Mouse (Mus musculus) spleen, adult 18-20 months (tissue): ENCODE data around the gene Ufsp2.

ENCODE experiments used
- DNase-seq, 2 experiments: peaks; one replicate each; pipeline ENCODE4 v3.0.0; 2022; ENCODE audit warnings: mixed read lengths in 2 of 2

Ufsp2 gene

GRCm38 (mm10) chr8:45975126-45975836 lies at the start of gene Ufsp2, which contains the start of gene 1700029J07Rik:
Ufsp2 (plus strand) TSS chr8:45975528.
1700029J07Rik (minus strand) TSS chr8:45975252.
- DNase-seq = peak; percentile 91 to 97

- peak; percentile 89 to 98 for DNase-seq
Measured at GRCm38 (mm10) chr8:45934582-45935014, 40.7 kb upstream of the Ufsp2 start, which contains the start of gene Ccdc110. Ccdc110 (plus strand) TSS chr8:45934619.

DNA sequence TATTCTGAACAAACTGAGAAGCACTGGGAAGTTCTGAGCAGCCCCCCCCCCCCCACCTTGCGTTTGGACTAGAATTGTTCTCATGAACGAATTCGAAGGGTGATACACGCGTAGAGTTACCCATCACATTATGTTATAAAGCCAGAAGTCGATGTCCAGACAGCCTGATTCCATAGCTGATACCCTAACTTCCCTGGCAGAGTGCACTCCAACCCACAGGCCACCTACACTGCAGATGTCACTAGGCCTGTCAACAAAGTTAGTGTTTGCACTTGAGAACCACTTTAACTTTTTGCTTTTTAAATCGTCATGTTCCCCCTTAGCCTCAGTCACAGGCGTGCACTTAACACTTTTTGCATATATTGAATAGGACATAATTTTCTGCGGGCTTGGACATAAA lies 38.3 kb upstream of the Ufsp2 start:
- no peak for DNase-seq

- no peak for DNase-seq
Measured at GRCm38 (mm10) chr8:45946283-45946682, 29.0 kb upstream of the Ufsp2 start.

GRCm38 (mm10) chr8:45950622-45951021 lies 24.7 kb upstream of the Ufsp2 start:
- DNase-seq = no peak

DNA sequence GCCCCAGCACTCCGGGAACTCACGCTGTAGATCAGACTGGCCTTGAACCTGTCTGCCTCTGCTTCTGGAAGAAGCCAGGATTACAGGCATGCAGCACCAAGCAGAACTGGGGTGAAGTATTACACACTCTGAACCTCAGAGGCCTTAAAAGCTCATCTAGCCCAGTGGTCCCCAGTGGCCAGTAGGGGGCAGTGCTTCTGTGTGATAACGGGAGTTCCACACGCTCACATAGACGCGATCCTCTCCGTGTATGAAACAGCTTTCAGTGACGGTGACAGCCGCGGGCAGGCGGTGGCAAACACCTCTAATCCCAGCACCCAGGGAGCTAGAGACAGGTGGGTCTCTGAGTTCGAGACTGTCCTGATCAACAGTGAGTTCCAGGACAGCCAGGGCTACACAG lies 4.4 kb upstream of the Ufsp2 start:
- peak in 1 of 2 experiments; percentile 11 for DNase-seq

- DNase-seq = no peak
Measured at GRCm38 (mm10) chr8:45973988-45974505, 1.3 kb upstream of the Ufsp2 start.

GRCm38 (mm10) chr8:45975837-45976468 lies 625 bp downstream of the Ufsp2 start:
- DNase-seq = no peak

GRCm38 (mm10) chr8:45986665-45987064 lies 11.3 kb downstream of the Ufsp2 start:
- no peak for DNase-seq

DNA sequence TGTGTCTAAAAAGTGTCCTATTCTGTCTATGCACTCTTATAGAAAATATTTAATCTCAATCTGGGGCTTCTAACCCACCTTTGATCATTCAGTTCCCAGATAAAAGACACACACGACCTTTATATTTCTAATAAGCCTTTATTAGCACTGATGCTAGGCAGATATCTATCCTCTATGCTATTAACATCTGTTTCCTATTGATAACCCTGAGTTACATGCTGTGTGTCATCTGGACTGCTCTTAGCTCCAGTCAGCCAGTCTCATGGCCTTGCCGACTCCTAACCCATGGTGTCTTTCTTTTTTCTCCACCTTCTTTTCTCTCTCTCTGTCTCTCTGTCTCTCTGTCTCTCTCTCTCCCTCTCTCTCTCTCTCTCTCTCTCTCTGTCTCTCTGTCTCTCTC lies 12.9 kb downstream of the Ufsp2 start:
- no peak for DNase-seq

DNA sequence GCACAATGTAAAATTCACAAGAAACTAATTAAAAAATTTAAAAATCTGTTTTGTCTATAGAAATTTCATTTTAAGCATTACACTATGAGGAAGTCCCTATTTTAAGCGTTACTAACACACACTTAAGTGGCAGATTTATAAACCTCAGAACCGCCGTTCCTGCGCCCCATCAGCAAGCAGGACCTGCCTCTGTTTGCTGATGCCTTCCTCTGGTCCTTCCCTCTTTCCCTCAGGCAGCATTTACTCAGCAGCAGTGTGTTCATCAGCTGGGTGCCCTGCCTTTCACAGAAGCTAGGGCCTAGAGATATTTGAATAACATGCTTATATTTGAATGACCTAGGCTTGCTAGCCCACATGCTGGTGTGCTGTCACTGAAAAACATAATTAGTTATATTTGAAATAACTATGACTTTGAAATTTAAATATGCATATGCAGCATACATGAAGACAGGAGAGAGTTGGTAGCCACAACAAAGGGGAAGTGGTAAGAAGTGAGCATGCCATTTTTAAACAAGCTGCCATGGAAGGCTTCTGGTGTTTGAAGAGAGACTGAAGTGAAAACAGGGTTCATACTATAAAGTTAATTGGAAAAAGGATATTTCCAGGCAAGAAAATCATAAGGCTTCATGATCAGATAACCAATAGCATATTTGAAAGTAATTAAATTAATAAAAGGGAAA lies 15.4 kb downstream of the Ufsp2 start:
- DNase-seq = no peak

DNA sequence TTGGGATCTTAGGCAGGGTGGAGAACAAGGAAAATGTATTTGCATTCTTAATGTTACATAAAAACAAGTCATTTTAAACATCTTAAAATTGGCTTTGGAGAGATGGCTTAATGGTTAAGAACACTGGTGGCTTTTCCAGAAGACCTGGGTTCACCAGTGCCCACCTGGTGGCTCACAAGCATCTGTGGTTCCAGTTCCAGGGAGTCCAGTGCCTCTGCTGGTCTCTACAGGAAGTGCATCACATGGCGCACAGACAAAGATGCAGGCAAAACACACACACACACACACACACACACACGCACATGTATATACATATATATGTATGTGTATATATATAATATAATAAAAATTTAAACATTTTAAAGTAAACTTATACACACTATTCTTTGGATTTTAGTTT lies 18.8 kb downstream of the Ufsp2 start:
- DNase-seq = no peak

GRCm38 (mm10) chr8:45995576-45995975 lies 20.2 kb downstream of the Ufsp2 start:
- no peak for DNase-seq

DNA sequence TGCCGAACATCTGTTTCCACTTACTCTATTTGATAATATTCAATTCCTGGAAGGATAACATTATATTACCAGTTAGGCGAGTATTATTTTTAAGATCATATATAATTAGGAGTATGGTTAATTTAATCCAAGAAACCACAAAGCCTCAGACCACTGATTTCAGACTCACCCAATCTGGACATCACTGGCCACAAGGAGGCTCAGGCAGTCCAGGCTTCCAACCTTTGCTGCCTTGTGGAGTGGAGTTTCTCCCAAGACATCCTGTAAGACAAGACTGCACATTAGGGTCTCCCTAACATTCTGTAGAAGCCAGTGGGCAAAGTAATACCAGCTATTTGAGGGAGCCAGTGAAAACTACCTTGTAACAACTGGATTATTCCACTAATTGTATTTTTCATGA lies 22.9 kb downstream of the Ufsp2 start:
- no peak for DNase-seq

DNA sequence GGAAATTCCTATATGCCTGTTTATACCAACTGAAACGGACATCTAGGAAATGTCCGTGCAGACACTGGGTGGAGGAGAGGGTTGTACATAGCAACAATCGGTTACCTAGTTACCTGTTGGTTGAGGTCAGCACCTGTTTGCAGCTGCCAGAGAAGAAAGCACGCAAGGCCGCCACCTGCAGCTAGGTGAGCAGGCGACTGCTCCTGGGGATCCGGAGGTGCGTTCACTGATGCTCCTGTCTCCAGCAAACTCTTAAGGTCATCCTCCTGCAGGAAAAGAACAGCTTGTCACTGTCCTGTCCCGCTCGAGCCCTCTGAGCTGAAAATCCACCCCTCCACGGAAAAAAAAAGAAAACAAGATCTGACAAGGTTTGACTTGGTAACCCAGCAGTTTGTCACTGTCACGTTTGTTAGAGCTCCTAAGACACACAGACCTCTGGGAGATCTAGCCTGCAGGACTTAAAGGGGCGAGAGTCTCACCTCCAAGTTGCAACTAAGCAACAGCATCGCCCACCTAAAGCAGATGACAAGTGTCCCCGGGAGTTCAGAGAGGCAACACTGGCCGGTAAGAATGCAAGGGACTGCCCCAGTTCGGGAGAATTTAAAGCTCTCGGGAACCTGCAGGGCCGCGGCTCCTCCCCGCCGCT lies 23.9 kb downstream of the Ufsp2 start, which contains the start of gene Lrp2bp:
Gene Lrp2bp (plus strand): TSS at position 166 of the 646 bp plus-strand sequence.
- peak; percentile 14 to 31 for DNase-seq

- peak; percentile 97 to 99 for DNase-seq
Measured at GRCm38 (mm10) chr8:45999784-46000705, 24.7 kb downstream of the Ufsp2 start.

DNA sequence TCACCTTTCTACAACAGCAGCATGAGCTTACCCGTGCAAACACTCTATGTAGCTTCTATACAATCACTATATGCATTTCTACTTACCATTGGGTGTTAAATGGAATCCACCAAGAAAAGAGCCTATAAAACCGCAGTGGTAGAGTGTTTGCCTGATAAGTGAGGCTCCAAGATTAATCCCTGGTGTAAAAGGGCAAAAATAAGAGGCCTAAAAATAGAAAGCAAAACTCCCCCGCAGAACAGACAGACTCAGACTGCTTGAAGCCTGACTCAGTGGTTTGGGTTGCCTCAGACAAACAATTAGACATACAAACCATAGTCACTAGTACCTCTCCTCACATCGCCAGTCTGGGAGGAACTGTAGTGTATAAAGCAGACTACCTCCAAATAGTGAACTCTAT lies 30.3 kb downstream of the Ufsp2 start, which contains the start of gene Ankrd37:
Gene Ankrd37 (minus strand): TSS at position 112 of the 400 bp plus-strand sequence.
- no peak for DNase-seq

DNA sequence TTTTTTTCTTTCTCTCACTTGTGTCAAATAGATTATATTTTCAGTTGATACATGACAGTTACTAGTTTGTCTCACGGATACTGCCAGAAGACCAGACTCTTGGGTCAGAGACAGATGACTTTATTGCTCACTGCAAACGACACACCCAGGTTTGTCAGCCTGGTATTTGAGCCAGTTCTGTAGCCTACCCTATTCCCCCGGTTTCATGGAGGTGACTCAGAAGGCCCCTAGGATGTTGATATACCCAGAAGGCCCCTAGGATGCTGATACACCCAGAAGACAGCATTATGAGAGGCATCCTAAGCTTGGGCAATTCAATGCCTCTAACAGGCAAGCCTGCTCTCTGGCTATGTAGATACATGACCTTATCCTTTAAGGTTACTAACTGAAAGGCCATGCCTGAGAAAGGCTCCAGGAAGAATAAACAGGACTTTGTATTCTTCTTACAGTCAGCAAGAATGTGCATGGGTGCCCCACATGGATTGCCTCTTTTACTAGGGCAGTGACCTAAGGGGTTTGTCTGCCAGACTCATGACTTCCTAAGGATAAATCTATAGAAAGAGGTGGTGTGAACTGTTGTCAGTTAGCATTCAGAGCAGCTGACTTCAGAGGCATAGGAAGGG lies 31.8 kb downstream of the Ufsp2 start:
- no peak for DNase-seq

DNA sequence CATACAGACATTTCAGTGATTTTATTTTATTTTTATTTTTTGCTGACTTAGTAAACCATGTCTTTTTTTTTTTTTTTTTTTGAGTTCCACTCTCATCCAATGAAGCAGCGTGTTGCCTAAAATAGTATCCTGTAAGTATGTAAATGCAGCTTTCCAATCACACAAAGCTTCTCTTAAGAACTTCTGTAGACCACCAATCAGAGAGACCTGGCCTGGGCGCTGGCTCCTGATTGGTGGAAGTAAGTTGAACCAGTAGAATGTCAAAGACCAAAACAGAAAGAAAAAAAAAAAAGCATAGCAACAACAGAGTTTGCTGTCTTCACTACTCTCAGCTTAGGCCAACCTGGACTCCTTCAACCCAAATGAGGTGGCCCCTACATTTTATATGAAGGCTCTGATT lies 35.0 kb downstream of the Ufsp2 start:
- no peak for DNase-seq

DNA sequence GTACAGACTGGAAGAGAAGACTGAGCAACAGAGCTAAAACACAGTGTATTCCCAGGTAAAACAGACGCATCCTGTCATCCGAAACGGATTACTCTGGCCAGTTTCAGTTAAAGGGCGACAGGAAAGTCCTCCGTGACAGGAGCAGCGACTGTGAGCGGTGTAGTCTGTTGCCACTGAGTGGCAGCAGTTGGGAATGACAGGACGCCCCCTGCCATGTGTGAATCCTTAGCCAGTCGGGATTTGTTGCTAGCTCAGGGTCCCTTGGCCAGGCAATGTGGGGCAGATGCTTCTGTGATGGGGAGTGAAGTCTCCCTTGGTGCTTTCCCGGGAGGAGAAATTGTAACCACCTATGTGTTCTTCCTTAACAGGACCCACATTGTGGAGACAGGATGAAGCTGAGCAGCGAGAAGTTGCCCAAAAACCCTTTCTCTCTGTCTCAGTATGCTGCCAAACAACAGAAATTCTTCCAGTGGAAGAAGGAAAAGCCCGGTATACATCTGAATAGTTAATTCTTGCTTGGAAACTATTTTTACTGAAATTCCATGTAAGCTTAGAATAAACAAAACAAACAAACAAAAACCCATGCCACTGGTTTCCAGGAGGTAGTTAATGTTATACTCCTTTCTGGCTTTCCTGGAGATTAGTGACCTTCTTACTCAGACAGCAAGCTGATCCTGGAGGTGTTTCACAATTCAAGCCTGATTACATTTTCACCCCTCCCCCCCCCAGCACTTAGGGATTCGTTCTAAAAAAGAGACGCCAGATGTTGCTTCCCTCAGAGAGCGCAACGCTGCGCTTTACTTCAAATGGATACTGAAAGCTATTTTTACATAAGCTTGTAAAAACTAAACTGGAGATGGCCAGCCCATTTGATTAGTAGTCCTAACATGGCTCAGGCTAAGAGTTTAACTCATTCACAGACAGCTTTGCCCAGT lies 35.7 kb downstream of the Ufsp2 start:
- DNase-seq = no peak
